In genomic region chr3:21423139-21423538, GRCm38 (mm10) we compare ENCODE assay signal across 18 mouse cellular contexts.
"Had no signal": no experiment of that assay in that cellular context is flagged by ENCODE, and none has a peak within 500 bp of the region (broad histone marks: within the 10 kb centered on the region; RNA-seq: fewer than 3 reads in every experiment).

No protein-coding gene starts in this region.

- H3K27ac ChIP-seq: lung, embryonic 15.5 days; macrophage; midbrain, embryonic 13.5 days; midbrain, embryonic 15.5 days; neural tube, embryonic 13.5 days; stomach, embryonic 15.5 days; stomach, postnatal 0 days had no signal

- DNase-seq: liver, postnatal 0 days; lung, adult 2 months; lung, postnatal 14 days; lung, postnatal 36 days; right cerebral cortex, postnatal 14 days; thymus, adult 2 months; thymus, postnatal 25 days; thymus, postnatal 4 days had no signal

- H3K4me3 ChIP-seq: lung, embryonic 15.5 days; megakaryocyte, embryonic 14.5 days; midbrain, embryonic 13.5 days; midbrain, embryonic 15.5 days; neural tube, embryonic 13.5 days; stomach, embryonic 15.5 days had no signal

- H3K4me2 ChIP-seq: lung, embryonic 15.5 days; midbrain, embryonic 11.5 days; midbrain, embryonic 13.5 days; midbrain, embryonic 15.5 days; neural tube, embryonic 13.5 days; stomach, embryonic 15.5 days had no signal

- H3K9me3 ChIP-seq: lung, embryonic 15.5 days; megakaryocyte, embryonic 14.5 days; midbrain, embryonic 13.5 days; midbrain, embryonic 15.5 days; neural tube, embryonic 13.5 days; stomach, embryonic 15.5 days had no signal

- H3K9ac ChIP-seq: liver, postnatal 0 days; lung, embryonic 15.5 days; midbrain, embryonic 13.5 days; midbrain, embryonic 15.5 days; neural tube, embryonic 13.5 days; stomach, embryonic 15.5 days had no signal

- ATAC-seq: liver, postnatal 0 days; lung, postnatal 0 days; midbrain, embryonic 13.5 days; midbrain, embryonic 15.5 days had no signal

- H3K27me3 ChIP-seq: lung, embryonic 15.5 days; megakaryocyte, embryonic 14.5 days; midbrain, embryonic 13.5 days; midbrain, embryonic 15.5 days; neural tube, embryonic 13.5 days; stomach, embryonic 15.5 days had no signal

- H3K4me1 ChIP-seq: midbrain, embryonic 13.5 days; stomach, embryonic 15.5 days had no signal

- H3K36me3 ChIP-seq: lung, embryonic 15.5 days; midbrain, embryonic 13.5 days; midbrain, embryonic 15.5 days; neural tube, embryonic 13.5 days; stomach, embryonic 15.5 days had no signal
